Mouse (Mus musculus) B cell, adult (primary cell): ENCODE results near the gene Cbl. TPM values are rescaled to one million over a fixed set of nuclear protein-coding genes. Genes with fewer than 3 reads are reported as not detected.

Source experiments
- total RNA-seq: library from RNA; stranded (reverse); gene quantifications from 4 replicates; pipeline ENCODE4 v1.2.4, GENCODE M21; 2023; ENCODE audit not compliant: inconsistent age

The Cbl gene
- 130 to 138 TPM (median 133 TPM) in 4 replicates for total RNA-seq

DNA sequence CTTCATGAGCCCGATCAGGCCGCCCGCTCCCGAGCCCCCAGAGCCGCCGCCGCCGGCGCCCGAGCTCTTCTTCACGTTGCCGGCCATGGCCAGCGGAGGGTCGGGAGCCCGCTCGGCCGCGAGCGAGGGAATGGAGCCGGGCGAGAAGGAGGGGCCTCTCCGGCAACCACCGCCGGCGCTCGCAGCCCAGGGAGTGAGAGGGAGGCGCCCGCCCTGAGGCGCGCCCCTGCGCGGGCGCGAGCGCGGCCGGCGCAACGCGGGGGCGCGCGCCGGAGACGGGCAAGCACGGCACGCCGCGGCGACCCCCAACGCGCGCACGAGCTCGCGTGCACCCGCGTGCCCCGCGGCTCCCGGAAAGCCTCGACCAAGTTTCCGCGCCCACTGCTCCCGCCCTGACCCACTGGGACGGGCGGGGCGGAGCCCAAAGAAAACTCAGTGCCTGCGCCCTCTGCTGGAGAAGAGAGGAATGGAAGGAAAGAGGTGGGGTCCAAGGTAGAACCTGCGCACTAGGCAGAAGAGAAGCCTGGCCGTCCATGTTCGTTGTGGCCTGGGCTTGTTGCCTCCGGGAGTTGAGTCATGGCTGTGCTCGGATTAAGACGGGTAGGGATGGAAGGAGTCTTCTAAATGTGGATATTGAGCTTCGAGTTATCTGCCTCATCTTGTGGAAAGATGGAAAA is at the start of gene Cbl:
Gene Cbl (minus strand): TSS at position 248 of the 677 bp plus-strand sequence.

DNA sequence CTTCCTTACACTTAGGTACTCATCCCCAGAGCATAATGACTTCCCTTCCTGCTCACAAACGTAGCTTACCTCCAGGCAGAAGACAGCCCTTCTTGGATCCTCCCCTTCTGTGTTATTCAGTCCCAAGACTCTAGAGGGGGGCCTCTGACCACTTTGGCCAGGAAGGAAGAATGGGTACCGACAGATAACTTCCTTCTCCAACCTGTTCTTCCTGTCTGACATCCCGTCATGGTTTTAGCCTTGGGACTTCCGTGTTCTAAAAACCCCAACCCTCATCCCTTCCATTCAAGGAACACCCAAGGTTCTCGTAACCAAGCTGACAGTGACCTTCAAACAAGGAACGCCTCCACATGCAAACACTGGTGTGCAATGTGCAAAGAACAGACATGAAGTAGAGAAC is 34.6 kb upstream of the Cbl start, which contains the start of gene Nlrx1:
Gene Nlrx1 (minus strand): TSS at position 168 of the 400 bp plus-strand sequence.

DNA sequence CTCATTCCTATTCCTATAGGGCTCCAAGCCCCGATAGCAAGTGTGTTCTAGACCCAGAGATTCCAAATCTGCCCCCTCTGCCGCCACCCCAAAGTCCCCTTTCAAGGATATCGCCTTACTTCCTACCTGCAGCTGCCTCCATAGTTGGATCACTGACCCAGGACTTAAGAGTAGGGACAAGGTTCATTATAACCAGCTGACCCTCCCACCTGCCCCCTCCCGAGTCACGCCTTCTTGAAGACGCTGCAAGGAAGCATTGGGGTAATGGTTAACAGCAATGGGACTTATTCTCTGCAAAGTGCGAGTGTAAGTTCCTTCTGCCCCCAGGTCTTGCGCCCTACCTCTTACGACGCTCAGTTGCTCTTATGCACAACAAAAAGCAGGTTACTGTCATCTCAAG is 17.5 kb upstream of the Cbl start, which contains the start of gene Pdzd3:
Gene Pdzd3 (minus strand): TSS at position 158 of the 400 bp plus-strand sequence.

DNA sequence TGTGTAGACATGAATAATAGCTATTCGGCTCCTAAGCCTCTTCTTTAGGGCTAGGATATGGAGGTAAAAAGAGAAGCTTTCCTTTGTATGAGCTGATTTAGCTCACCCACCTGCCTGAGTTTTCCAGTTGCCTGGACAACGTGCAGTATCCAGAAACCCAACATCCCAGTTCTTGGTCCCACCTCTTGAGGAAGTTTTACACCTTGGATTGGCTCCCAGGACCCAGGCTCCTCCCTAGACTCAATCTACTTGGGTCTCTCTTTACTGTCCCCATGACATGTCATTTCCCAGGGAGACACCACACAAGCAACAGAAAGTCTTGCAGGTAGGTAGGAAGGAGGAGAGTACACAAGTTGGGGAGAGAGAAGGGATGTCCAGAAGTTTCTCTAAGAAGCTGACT is 6.5 kb upstream of the Cbl start, which contains the start of gene Ccdc153:
Gene Ccdc153 (plus strand): TSS at position 278 of the 400 bp plus-strand sequence.

DNA sequence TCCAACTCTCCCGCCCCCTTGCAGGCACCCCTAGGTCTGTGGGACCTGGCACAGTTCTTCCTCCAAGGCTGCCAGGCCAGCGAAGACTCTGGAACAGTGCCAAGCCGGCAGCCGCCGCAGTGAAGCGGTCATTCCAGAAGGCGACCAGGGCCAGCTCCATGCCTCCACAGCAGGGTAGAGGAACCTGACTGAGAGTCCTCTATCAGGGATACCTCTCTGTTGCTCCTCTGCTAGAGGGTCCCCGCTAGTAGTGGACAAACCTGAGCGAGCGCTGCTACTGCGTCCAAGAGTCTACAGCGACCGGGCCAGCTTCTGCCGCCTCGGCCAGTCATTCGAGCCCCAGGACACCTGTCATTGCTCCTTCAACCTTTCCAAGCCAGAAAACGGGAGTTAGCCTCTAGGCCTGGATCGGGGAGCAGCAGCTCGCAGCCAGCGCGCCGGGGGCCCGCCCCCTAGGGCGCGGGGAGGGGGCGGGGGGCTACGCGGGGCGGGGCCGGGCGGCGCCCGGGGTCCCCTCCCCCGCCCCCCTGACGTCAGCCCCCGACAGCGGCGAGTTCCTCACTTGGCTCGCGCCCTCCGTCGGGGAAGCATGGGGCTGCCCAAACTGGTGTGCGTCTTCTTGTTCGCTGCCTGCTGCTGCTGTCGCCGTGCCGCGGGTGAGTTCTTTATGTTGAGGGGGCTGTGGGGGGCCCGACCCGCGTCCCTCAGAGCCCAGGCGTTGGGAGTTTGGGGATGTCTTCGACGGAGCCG is 99.6 kb downstream of the Cbl start, which contains the start of gene Mcam:
Gene Mcam (plus strand): TSS at position 369 of the 750 bp plus-strand sequence.

DNA sequence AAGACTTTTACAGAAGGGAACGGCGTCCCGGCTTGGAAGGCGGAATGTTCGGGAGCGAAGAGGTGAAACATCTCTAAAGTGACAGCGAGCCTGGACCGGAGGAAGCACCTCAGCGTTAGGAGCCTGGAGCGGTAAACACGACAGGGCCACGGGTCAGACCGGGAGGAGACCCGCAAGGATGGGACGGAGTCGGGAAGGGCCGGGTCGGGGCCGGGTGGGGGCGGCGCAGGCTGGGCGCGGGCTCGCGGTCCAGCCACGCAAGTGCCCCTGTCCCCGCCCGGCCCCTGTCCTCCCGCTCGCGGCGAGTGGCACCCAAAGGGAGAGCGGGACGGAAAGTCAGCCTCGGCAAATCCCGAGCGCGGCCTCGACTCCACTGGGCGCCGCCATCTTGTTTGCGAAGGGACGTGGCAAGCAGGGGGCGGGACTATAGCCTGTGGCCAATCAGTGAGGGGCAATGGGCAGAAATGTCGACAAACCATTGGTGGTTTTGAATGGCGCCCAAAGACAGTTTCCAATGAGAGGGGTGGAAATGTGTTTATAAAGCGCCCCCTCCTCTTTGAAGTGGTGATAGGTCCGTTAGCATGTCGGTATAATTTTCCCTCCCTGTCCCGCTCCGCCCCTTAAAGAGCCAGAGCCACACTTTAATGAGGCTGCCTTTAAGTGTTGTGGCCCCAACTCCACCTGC is 120.6 kb downstream of the Cbl start, which contains the start of the genes Gm49380 and Rnf26:
Gene Gm49380 (minus strand): TSS at position 396 of the 685 bp plus-strand sequence.
Gene Rnf26 (minus strand): TSS at position 413 of the 685 bp plus-strand sequence.

DNA sequence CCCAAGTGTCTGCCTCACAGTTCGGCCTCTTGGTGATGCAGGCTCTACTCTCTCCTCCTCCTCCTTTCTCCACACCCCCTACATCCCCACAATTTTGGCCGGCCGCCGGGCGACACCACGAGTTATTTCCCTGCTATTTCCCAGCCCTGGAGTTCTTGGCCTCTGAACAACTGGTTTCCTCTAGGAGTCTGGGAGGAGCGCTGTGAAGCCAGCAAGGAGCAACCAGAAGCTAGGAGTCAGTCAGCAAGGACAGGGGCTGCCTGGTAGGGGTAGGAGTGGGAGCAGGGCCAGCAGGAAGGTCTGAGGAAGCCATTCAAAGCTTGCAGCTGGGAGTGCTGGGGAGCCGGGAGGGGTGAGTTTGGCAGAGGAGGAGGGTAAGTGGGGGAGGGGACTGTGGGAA is 126.7 kb downstream of the Cbl start, which contains the start of gene C1qtnf5:
Gene C1qtnf5 (plus strand): TSS at position 136 of the 400 bp plus-strand sequence.

DNA sequence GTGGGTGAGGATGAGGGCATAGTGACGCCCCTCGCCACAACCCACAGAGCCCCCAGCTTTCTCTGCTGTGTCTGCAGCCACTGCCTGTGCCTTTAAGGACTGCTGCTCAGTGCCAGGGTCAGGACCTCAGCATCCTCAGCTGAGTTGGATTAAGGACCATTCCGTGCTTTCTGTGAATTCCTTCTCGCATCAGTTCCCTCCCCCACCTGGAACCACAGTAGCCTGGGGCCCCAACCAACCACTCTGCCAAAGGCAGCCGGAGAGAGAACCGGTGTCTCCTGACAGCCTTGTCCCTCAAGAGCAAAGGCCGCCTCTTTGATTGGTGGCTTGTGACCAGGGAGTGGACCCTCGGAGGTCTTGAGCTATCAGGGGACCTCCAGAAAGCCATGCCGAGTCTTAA is 132.4 kb downstream of the Cbl start, which contains the start of gene Mfrp:
Gene Mfrp (plus strand): TSS at position 240 of the 400 bp plus-strand sequence.

Other genes starting within 250 kb of the Cbl start
- gene Thy1, start 190.7 kb downstream of the Cbl start, total RNA-seq, result 1.1 to 3.8 TPM (median 1.7 TPM) in 4 replicates
- 15.2 to 23.6 TPM (median 16.0 TPM) in 4 replicates for gene Usp2, start 167.0 kb downstream of the Cbl start, total RNA-seq
- 0.24 to 0.78 TPM in 2 of 4 replicates, not detected in the others for gene Mfrp, start 132.3 kb downstream of the Cbl start, total RNA-seq
- 0.61 to 1.0 TPM in 2 of 4 replicates, not detected in the others for gene C1qtnf5, start 126.8 kb downstream of the Cbl start, total RNA-seq
- gene Gm49380, start 120.5 kb downstream of the Cbl start, total RNA-seq, result 0.22 to 0.39 TPM in 2 of 4 replicates, not detected in the others
- 20.9 to 25.0 TPM (median 21.7 TPM) in 4 replicates for gene Rnf26, start 120.5 kb downstream of the Cbl start, total RNA-seq
- gene Mcam, start 99.6 kb downstream of the Cbl start, total RNA-seq, result 0.32 to 1.6 TPM (median 0.39 TPM) in 4 replicates
- gene Ccdc153, start 6.6 kb upstream of the Cbl start, total RNA-seq, result not detected in 4 replicates
- 0.22 to 0.26 TPM in 2 of 4 replicates, not detected in the others for gene Pdzd3, start 17.4 kb upstream of the Cbl start, total RNA-seq
- gene Nlrx1, start 34.5 kb upstream of the Cbl start, total RNA-seq, result 5.2 to 8.8 TPM (median 6.3 TPM) in 4 replicates
- not detected in 4 replicates for gene Abcg4, start 54.6 kb upstream of the Cbl start, total RNA-seq
- 53.5 to 73.3 TPM (median 58.7 TPM) in 4 replicates for gene Hinfp, start 71.6 kb upstream of the Cbl start, total RNA-seq
- 13.1 to 19.2 TPM (median 17.3 TPM) in 4 replicates for gene C2cd2l, start 86.2 kb upstream of the Cbl start, total RNA-seq
- 8.3 to 12.1 TPM (median 9.3 TPM) in 4 replicates for gene Dpagt1, start 92.0 kb upstream of the Cbl start, total RNA-seq
- 41.9 to 44.6 TPM (median 42.6 TPM) in 4 replicates for gene H2afx, start 100.6 kb upstream of the Cbl start, total RNA-seq
- gene Hmbs, start 110.2 kb upstream of the Cbl start, total RNA-seq, result 15.8 to 19.8 TPM (median 18.8 TPM) in 4 replicates
- gene Vps11, start 127.6 kb upstream of the Cbl start, total RNA-seq, result 61.3 to 72.7 TPM (median 65.5 TPM) in 4 replicates
- 83.2 to 119 TPM (median 87.9 TPM) in 4 replicates for gene Hyou1, start 145.4 kb upstream of the Cbl start, total RNA-seq
- 18.8 to 19.9 TPM (median 19.6 TPM) in 4 replicates for gene Slc37a4, start 162.8 kb upstream of the Cbl start, total RNA-seq
- 2,496 to 2,635 TPM (median 2,511 TPM) in 4 replicates for gene Rps25, start 173.1 kb upstream of the Cbl start, total RNA-seq
- 52.2 to 70.7 TPM (median 57.2 TPM) in 4 replicates for gene Trappc4, start 173.6 kb upstream of the Cbl start, total RNA-seq
- gene Ccdc84, start 184.5 kb upstream of the Cbl start, total RNA-seq, result 37.6 to 54.1 TPM (median 41.4 TPM) in 4 replicates
- 0.27 TPM in 1 of 4 replicates, not detected in the others for gene Foxr1, start 207.1 kb upstream of the Cbl start, total RNA-seq
- not detected in 4 replicates for gene Upk2, start 220.9 kb upstream of the Cbl start, total RNA-seq
- 88.8 to 97.2 TPM (median 89.9 TPM) in 4 replicates for gene Bcl9l, start 248.8 kb upstream of the Cbl start, total RNA-seq